Mouse (Mus musculus): ENCODE measurements around the gene Ppp2r3d. TPM values are rescaled to one million over a fixed set of nuclear protein-coding genes. Genes with fewer than 3 reads are reported as not detected.

Gene Ppp2r3d
- polyA plus RNA-seq, 1 experiment: 151 TPM

DNA sequence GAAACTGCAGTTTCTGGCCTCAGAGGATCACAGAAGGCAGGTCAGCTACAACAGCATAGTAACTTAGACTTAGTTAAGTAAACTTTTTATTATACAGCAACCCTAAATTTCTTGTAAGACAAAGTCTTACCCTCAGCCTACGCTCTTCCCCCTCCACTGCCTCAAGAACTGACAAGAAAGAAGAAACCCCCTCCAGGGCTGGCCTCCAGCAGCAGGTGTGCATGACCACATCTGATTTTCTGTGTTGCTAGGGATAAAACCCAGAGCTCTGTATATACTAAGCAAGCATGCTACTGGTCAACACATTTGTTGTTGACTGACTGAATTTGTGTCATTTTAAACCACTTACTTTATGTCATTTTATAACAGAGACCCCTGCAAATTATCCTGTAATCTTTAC is 65.1 kb downstream of the Ppp2r3d start:
- DNase-seq (ENCODE audit: low read depth): no peak

- no peak for DNase-seq (ENCODE audit: low read depth)
These were observed 68.1 kb downstream of the Ppp2r3d start for GRCm38 (mm10) chr9:124408564-124408963.

Other genes starting within 250 kb of the Ppp2r3d start
- 5.9 and 6.5 TPM in 2 replicates for gene 2010315B03Rik, start 164.2 kb downstream of the Ppp2r3d start, polyA plus RNA-seq (2012; rRNA removed)
- not detected in 2 replicates for gene Gm21836, start 16.9 kb upstream of the Ppp2r3d start, polyA plus RNA-seq (2012; rRNA removed)